Mouse (Mus musculus): ENCODE data around the gene Smox.

The Smox gene

GRCm38 (mm10) chr2:131486046-131486445, 5.2 kb upstream of the Smox start:
- no peak for DNase-seq

- no peak for DNase-seq
Measured at GRCm38 (mm10) chr2:131487337-131487736, 4.0 kb upstream of the Smox start.

GRCm38 (mm10) chr2:131488261-131488660, 3.0 kb upstream of the Smox start:
- DNase-seq = no peak

- no peak for DNase-seq
Measured at GRCm38 (mm10) chr2:131488870-131489269, 2.4 kb upstream of the Smox start.

- no peak for DNase-seq
Measured at GRCm38 (mm10) chr2:131489591-131489990, 1.7 kb upstream of the Smox start.

- DNase-seq = peak; percentile 89 to 92
Measured at GRCm38 (mm10) chr2:131491707-131492595, 655 bp downstream of the Smox start.

- DNase-seq = no peak
Measured at GRCm38 (mm10) chr2:131492596-131493139, 1.4 kb downstream of the Smox start.

GRCm38 (mm10) chr2:131493446-131493845, 2.1 kb downstream of the Smox start:
- DNase-seq = no peak

GRCm38 (mm10) chr2:131495256-131495655, 4.0 kb downstream of the Smox start:
- DNase-seq = no peak

- DNase-seq = no peak
Measured at GRCm38 (mm10) chr2:131496125-131496820, 5.0 kb downstream of the Smox start.

GRCm38 (mm10) chr2:131497224-131497856, 6.0 kb downstream of the Smox start:
- no peak for DNase-seq

GRCm38 (mm10) chr2:131498219-131498618, 6.9 kb downstream of the Smox start:
- DNase-seq = no peak

- no peak for DNase-seq
Measured at GRCm38 (mm10) chr2:131499290-131499845, 8.1 kb downstream of the Smox start.

GRCm38 (mm10) chr2:131501886-131502285, 10.6 kb downstream of the Smox start:
- no peak for DNase-seq

GRCm38 (mm10) chr2:131502561-131502960, 11.3 kb downstream of the Smox start:
- DNase-seq = no peak

GRCm38 (mm10) chr2:131505431-131505830, 14.1 kb downstream of the Smox start:
- no peak for DNase-seq

- no peak for DNase-seq
Measured at GRCm38 (mm10) chr2:131506358-131506757, 15.1 kb downstream of the Smox start.

- DNase-seq = no peak
Measured at GRCm38 (mm10) chr2:131508501-131508900, 17.2 kb downstream of the Smox start.

GRCm38 (mm10) chr2:131509671-131510313, 18.5 kb downstream of the Smox start:
- peak; percentile 51 to 65 for DNase-seq

- DNase-seq = no peak
Measured at GRCm38 (mm10) chr2:131510531-131510930, 19.2 kb downstream of the Smox start.

GRCm38 (mm10) chr2:131513477-131513876, 22.2 kb downstream of the Smox start:
- DNase-seq = no peak

- no peak for DNase-seq
Measured at GRCm38 (mm10) chr2:131514055-131514621, 22.8 kb downstream of the Smox start.
